Mouse (Mus musculus) ES-E14 (cell line): ENCODE measurements around the gene Sdad1.

ENCODE experiments used
- ZC3H11A ChIP-seq: IDR thresholded peaks from 2 replicates; pipeline ENCODE4 v1.6.1; 2012; ENCODE audit warnings: low read depth, mild to moderate bottlenecking, inconsistent platforms, low read length, borderline replicate concordance
- ZNF384 ChIP-seq: IDR thresholded peaks from 2 replicates; pipeline ENCODE4 v1.6.1; 2012; ENCODE audit warnings: low read depth, low read length, inconsistent platforms

- TF ChIP-seq ZNF384: no peak
- TF ChIP-seq ZC3H11A: no peak
Observed at GRCm38 (mm10) chr5:92318596-92318995, 8.3 kb upstream of the Sdad1 start.
